Mouse (Mus musculus): ENCODE results near the gene Nrip1. TPM values are rescaled to one million over a fixed set of nuclear protein-coding genes. Genes with fewer than 3 reads are reported as not detected.

Nrip1 gene
- total and polyA plus RNA-seq, 3 experiments, result not detected

GRCm38 (mm10) chr16:76266635-76267268, 106.9 kb downstream of the Nrip1 start:
- in situ Hi-C loops (cut with MboI; ENCODE audit: low pct_ligation_motif_present, low pct_unique_long_range_greater_than_20kb, low sequenced_read_pairs), result no loop called here
- H3K9ac ChIP-seq (ENCODE audit: insufficient read depth, low read depth), result no peak overlapping the region
- no peak overlapping the region for H3K4me2 ChIP-seq (ENCODE audit: insufficient read depth, low read depth, poor library complexity, severe bottlenecking)
- dilution Hi-C loops (cut with MboI; ENCODE audit: extremely low pct_ligation_motif_present, extremely low pct_unique_long_range_greater_than_20kb, low sequenced_read_pairs), result no loop called here
- H3K4me3 ChIP-seq (replicated peaks in 1 of 3; ENCODE audit: low read depth in 2 of 3, low read length in 2 of 3, poor library complexity in 1 of 3), result no peak overlapping the region
- H3K9me3 ChIP-seq (replicated peaks; ENCODE audit: low read length), result peaks cover 64% of the 10 kb centered on the region
- no peaks in the 10 kb centered on the region for H3K36me3 ChIP-seq (replicated peaks in 1 of 2; ENCODE audit: control insufficient read depth in 1 of 2, insufficient read depth in 1 of 2, low read length in 1 of 2)
- H3K4me1 ChIP-seq (ENCODE audit: control insufficient read depth in 1 of 2, insufficient read depth in 2 of 2), result no peaks in the 10 kb centered on the region
- no peak overlapping the region for H3K27ac ChIP-seq (ENCODE audit: insufficient read depth, low read depth)
- H3K27me3 ChIP-seq (replicated peaks), result no peaks in the 10 kb centered on the region
- DNase-seq (ENCODE audit: extremely low read depth), result no peak
- H3K79me2 ChIP-seq (replicated peaks; ENCODE audit: control insufficient read depth, extremely low read depth, insufficient read depth, poor library complexity, severe bottlenecking), result no peaks in the 10 kb centered on the region
- TF ChIP-seq EP300 (IDR thresholded peaks at IDR 0.05; ENCODE audit: low read length) (no peak), MYC (IDR thresholded peaks at IDR 0.05; ENCODE audit: low read depth, low read length) (no peak), MXI1 (IDR thresholded peaks at IDR 0.05; ENCODE audit: low read depth, low read length) (no peak), POLR2A (IDR thresholded peaks at IDR 0.05; ENCODE audit: low read depth, low read length) (no peak), USF1 (IDR thresholded peaks at IDR 0.05; ENCODE audit: low read depth, low read length) (no peak), HCFC1 (IDR thresholded peaks at IDR 0.05; ENCODE audit: low read depth, low read length) (no peak), CHD1 (IDR thresholded peaks at IDR 0.05; ENCODE audit: low read depth, low read length) (no peak), USF2 (conservative IDR thresholded peaks at IDR 0.05; ENCODE audit: low read depth, low read length) (no peak), ZMIZ1 (IDR thresholded peaks at IDR 0.05; ENCODE audit: low read depth, low read length) (no peak), SIN3A (IDR thresholded peaks at IDR 0.05; ENCODE audit: low read length) (no peak)

- H3K79me2 ChIP-seq (replicated peaks; ENCODE audit: control insufficient read depth, extremely low read depth, insufficient read depth, poor library complexity, severe bottlenecking), result no peaks in the 10 kb centered on the region
- no peak overlapping the region for H3K27ac ChIP-seq (ENCODE audit: insufficient read depth, low read depth)
- no peak overlapping the region for H3K4me3 ChIP-seq (replicated peaks in 1 of 3; ENCODE audit: low read depth in 2 of 3, low read length in 2 of 3, poor library complexity in 1 of 3)
- no peaks in the 10 kb centered on the region for H3K36me3 ChIP-seq (replicated peaks in 1 of 2; ENCODE audit: control insufficient read depth in 1 of 2, insufficient read depth in 1 of 2, low read length in 1 of 2)
- no peaks in the 10 kb centered on the region for H3K4me1 ChIP-seq (ENCODE audit: control insufficient read depth in 1 of 2, insufficient read depth in 2 of 2)
- peaks cover 68% of the 10 kb centered on the region for H3K9me3 ChIP-seq (replicated peaks; ENCODE audit: low read length)
- H3K27me3 ChIP-seq (replicated peaks), result no peaks in the 10 kb centered on the region
- H3K9ac ChIP-seq (ENCODE audit: insufficient read depth, low read depth), result no peak overlapping the region
- DNase-seq (ENCODE audit: extremely low read depth), result no peak
- dilution Hi-C loops (cut with MboI; ENCODE audit: extremely low pct_ligation_motif_present, extremely low pct_unique_long_range_greater_than_20kb, low sequenced_read_pairs), result no loop called here
- H3K4me2 ChIP-seq (ENCODE audit: insufficient read depth, low read depth, poor library complexity, severe bottlenecking), result no peak overlapping the region
- in situ Hi-C loops (cut with MboI; ENCODE audit: low pct_ligation_motif_present, low pct_unique_long_range_greater_than_20kb, low sequenced_read_pairs), result no loop called here
- TF ChIP-seq POLR2A (IDR thresholded peaks at IDR 0.05; ENCODE audit: low read depth, low read length) (no peak), MEF2A (IDR thresholded peaks at IDR 0.05; ENCODE audit: borderline replicate concordance, low read depth, low read length) (no peak), SMC3 (IDR thresholded peaks at IDR 0.05; ENCODE audit: low read depth, low read length) (no peak), CHD1 (IDR thresholded peaks at IDR 0.05; ENCODE audit: low read depth, low read length) (no peak), RAD21 (IDR thresholded peaks at IDR 0.05; ENCODE audit: low read depth, low read length) (no peak), SIN3A (IDR thresholded peaks at IDR 0.05; ENCODE audit: low read length) (no peak), BHLHE40 (IDR thresholded peaks at IDR 0.05; ENCODE audit: low read depth, low read length) (no peak), USF1 (IDR thresholded peaks at IDR 0.05; ENCODE audit: low read depth, low read length) (no peak), TCF12 (IDR thresholded peaks at IDR 0.05; ENCODE audit: low read depth, low read length) (no peak), MAX (IDR thresholded peaks at IDR 0.05; ENCODE audit: low read length) (no peak), ZC3H11A (IDR thresholded peaks at IDR 0.05; ENCODE audit: low read depth, low read length) (no peak), HCFC1 (IDR thresholded peaks at IDR 0.05; ENCODE audit: low read depth, low read length) (no peak), CHD2 (IDR thresholded peaks at IDR 0.05; ENCODE audit: low read length) (no peak), NRF1 (IDR thresholded peaks at IDR 0.05; ENCODE audit: low read depth, low read length) (no peak), KAT2A (IDR thresholded peaks at IDR 0.05; ENCODE audit: insufficient replicate concordance, low read length) (no peak), UBTF (IDR thresholded peaks at IDR 0.05; ENCODE audit: low read depth, low read length) (no peak), MXI1 (IDR thresholded peaks at IDR 0.05; ENCODE audit: low read depth, low read length) (no peak)
Measured at GRCm38 (mm10) chr16:76265874-76266273, 107.8 kb downstream of the Nrip1 start.

Measured in CH12.LX (cell line).